Mouse (Mus musculus): ENCODE data around the gene Ifit1bl1.
"Not testable (repeated sequence)": the region's sequence is repeated elsewhere in the genome, so short reads cannot be mapped to it uniquely, and the experiment has no call there.

Gene Ifit1bl1

DNA sequence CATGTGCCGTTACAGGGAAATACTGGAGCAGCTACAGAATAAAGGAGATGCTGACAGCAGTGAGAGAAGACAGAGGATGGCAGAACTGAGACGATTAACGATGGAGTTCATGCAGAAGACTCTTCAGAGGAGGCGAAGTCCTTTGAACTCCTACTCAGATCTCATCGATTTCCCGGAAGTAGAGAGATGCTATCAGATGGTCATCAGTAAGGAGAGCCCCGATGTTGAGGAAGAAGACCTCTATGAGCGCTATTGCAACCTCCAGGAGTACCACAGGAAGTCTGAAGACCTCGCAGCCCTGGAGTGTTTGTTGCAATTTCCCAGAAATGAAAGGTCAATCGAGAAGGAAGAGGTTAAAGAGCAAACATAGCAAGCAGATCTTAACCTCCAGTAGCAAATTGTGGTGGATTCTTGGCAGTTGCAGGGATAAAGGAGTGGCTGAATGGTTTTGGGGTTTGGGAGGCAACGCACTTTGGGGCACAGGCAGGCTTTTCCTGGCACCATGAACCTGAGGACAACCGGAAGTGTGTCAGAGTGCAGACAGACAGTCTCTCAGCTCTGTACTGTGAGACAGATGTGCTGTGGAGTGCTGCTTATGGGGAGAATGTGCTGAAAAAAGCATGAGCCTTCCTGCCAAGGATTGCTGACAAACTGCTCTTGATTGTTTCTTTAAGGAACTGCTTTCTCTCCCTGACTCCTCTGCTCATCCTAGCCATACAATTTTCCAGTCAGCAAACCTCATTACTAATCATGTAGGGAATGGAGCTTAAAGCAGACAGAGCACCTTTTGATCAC, 13.7 kb downstream of the Ifit1bl1 start:
- DNase-seq (ENCODE audit: low read depth): not testable (repeated sequence)

DNA sequence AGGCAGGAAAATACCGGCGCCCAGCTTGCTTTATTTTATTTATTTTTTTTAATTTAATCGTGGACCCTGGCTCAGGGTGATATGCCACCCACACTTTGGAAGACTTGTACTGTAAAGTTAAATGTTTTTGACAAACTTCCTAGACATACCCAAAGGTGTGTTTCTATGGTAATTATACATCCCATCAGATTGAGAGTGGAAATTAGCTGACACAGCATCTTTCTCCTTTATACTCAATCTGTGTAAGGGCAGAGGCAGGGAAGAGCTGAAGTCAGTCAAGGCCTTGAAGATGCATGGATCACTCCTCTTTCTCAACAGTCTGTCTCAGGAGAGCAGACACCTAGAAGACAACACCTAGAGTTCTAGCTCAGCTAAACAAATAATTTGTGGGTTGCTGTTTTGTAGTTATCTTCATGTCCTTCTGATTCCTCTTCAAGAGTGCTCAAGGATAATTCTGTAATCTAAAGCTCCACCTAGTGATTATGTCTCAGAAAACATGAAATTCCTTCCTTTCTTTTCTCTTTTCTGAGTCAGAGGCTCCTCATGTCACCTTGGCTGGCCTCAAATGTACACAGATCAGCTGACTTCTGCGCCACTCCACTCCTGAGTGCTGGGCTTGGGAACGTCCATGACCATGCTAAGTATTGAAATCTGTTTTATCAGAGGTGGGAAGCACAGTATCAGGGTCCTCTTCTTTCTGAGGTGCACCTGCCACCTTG, 15.9 kb downstream of the Ifit1bl1 start:
- not testable (repeated sequence) for DNase-seq (ENCODE audit: low read depth)

DNA sequence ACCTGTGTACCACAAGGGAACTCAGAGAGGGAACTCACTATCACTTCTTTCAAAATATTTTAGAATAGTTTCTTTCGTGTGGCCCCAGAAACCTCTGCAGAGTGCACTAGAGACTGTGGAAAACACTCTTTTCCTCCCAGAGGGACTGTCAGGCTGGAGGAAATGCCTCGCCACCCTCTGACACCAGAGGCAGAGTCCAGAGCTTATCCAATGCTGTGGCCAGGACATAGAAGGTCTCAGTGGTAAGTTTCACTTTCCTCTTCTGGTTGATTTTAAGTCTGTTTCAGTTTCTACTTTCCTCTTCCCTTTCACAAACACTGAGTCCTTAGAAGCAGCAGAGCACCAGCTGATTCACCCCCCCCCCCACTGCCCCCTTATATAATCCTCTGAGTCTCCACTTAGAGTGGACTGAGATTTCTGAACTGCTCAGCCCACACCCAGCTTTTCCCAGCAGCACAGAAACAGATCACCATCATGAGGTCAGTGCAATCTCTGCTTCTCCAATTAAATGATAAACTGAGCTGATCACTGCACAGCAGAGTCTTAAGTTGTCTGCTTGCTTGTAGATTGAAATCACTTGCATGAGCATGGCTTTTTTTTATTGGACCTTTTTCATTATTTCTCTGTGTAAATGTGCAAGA, 18.5 kb downstream of the Ifit1bl1 start, which contains the start of gene Ifit3:
Gene Ifit3, plus strand, starts transcription at position 406 of the 641 bp plus-strand sequence.
- not testable (repeated sequence) for DNase-seq (ENCODE audit: low read depth)

DNA sequence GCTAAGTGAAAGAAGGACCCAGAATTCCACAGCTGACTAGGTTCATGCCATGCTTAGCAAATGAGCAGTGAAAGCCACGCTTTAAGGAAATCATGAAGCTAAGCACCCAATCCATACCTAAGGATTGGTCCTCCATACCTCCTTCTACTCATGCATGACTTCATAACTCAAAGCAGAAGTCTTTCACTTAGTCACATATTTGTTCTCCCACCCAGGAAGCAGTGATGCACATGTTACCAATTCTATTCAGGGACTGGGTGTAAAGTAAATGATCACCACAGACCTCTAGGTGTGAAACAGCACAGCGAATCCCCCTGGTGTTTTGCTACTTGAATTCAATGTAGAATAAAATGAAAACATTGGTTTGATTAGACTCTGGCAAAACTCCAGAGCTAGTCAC, 19.1 kb downstream of the Ifit1bl1 start:
- not testable (repeated sequence) for DNase-seq (ENCODE audit: low read depth)

GRCm38 (mm10) chr19:34577121-34577520, 24.6 kb downstream of the Ifit1bl1 start:
- no peak for DNase-seq (ENCODE audit: low read depth)

- no peak for DNase-seq (ENCODE audit: low read depth)
Observed at GRCm38 (mm10) chr19:34573650-34574049, 28.1 kb downstream of the Ifit1bl1 start.

DNA sequence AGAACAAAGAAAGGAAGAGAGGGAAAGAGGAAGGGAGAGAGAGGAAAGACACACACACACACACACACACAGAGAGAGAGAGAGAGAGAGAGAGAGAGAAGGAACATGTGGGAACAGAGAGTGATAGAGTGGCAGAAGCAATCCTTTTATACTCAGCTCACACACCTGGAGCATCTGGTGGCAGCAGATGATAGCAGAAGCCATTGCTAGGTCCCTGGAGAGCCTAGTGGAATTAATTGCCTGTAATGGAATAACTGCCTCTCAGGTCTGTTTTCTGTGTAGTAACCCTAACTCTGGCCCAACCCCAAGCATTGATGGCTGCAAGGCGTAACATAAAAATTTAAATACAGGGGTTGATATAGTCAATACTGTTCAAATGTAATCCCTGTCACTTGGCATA, 30.7 kb downstream of the Ifit1bl1 start:
- no peak for DNase-seq (ENCODE audit: low read depth)

- DNase-seq (ENCODE audit: low read depth): no peak
Observed at GRCm38 (mm10) chr19:34569896-34570476, 31.8 kb downstream of the Ifit1bl1 start.

GRCm38 (mm10) chr19:34568988-34569895, 32.5 kb downstream of the Ifit1bl1 start:
- DNase-seq (ENCODE audit: low read depth): no peak

DNA sequence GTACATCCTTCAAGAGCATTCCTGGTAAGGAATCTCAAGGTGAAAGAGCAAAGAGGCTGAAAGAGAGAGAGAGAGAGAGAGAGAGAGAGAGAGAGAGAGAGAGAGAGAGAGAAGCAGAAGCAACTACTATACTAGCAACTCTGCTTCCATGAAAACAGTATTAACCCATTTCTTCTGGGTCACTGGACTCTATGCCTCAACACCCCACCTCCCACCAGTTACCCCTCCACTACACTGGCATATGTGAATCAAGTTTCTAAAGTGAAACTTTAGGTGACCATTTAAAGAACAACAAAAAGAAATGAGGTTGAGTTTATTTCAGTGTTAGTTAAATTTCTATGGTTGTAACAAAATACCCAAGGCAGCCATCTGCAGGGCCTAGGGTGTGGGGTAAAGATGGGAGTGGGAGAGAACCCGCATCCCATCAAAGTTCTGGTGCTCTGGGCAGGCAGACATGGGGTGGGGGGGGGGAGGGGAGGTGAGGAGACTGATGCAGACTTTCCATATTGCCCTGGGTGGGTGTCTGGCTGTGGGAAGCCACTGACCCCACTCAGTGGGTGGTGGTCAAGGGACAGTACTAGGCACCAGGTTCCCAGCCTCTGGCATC, 35.5 kb downstream of the Ifit1bl1 start:
- DNase-seq (ENCODE audit: low read depth): no peak

- DNase-seq (ENCODE audit: low read depth): no peak
Observed at GRCm38 (mm10) chr19:34562556-34562955, 39.2 kb downstream of the Ifit1bl1 start.

- DNase-seq (ENCODE audit: low read depth): no peak
Observed at GRCm38 (mm10) chr19:34556621-34557020, 45.1 kb downstream of the Ifit1bl1 start.

DNA sequence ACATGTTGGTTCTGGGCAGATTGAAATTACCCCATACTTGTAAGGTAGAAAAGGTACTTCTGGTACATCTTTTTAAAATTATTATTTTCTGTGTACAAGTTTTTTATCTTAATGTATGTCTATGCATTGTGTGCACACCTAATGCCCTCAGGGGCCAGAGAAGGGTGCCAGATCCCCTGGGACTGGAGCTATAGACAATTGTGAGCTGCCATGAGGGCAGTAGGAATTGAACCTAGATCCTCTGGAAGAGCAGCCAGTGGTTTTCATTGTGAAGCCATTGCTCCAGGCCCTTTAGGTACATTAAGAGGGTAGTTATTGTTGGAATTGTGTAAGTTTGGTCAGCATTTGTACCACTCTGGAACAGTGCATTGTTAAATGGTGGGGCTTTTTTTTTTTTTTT, 47.7 kb downstream of the Ifit1bl1 start:
- no peak for DNase-seq (ENCODE audit: low read depth)

DNA sequence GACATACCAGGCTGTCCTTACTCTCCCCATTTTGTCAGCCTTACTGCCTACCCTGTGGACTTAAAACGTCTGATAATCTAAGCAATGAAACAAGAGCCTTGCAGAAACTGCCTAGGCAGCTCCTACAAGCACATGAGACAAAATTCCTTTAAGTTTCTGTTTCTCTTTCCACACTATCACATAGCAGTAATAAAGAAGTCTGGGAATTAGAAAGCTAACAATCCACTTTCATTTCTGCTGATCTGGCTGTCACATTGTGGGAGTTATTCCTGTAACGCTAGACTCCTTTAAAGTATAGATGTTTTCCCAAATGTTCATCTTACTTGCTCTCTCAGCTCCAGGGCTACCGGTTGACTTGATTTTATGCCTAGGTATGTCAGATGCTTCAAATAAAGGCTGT, 48.2 kb downstream of the Ifit1bl1 start:
- DNase-seq (ENCODE audit: low read depth): no peak

DNA sequence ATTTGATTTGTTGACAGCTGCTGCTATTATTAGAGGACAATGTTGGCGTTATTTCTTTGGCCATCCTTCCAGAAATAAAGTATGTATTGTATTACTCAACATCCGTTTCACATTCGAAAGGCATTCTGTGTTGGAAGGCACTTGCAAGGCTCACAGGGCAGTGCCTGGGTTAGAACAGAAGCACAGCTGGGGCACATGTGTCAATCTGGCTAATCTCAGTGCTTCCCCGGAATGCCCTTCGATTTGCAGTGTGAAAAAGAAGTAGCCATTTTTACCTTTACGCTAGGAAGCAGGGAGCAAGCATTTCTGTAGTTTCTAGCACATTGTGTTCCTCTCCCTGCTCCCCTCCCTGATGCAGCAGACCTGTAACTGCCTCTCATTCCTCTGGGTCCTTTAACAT, 48.7 kb downstream of the Ifit1bl1 start:
- no peak for DNase-seq (ENCODE audit: low read depth)

GRCm38 (mm10) chr19:34551981-34552380, 49.8 kb downstream of the Ifit1bl1 start:
- no peak for DNase-seq (ENCODE audit: low read depth)

DNA sequence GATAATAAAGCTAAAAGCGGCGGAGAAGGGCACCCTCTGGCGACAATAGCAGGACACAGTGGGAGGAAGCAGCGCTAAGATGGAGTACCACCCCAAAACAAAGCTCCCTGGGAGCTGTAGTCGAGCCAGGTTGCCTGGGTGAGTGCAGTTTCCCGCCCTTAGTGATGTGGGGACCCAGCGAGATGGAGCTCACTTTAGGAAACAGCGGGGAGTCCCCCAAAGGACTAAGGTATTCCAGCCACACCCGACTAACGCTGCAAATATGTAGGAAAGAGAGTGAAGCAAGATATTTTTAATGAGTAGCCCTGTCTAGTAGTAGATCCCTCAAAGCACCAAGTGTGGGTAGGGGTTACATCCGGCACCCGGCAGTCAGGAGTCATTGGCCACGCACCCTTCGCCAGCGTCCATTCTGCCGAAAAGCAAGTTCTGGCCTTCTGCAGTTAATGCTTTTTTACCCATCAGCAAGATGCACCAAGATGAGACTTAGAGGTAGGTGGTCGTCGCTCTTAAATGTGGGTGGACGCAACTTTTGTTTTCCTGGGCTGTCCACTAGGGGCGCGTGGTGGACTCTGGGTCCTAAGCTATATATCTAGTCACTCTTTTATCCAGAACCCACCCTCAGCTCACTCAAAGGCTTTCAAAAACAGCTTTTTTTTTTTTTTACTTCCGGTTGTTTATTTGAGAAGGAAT, 51.1 kb downstream of the Ifit1bl1 start, which contains the start of gene Ifit2:
Gene Ifit2, plus strand, starts transcription at position 161 of the 690 bp plus-strand sequence.
- DNase-seq (ENCODE audit: low read depth): peak; percentile 82

GRCm38 (mm10) chr19:34550205-34550533, 51.6 kb downstream of the Ifit1bl1 start:
- DNase-seq (ENCODE audit: low read depth): no peak

DNA sequence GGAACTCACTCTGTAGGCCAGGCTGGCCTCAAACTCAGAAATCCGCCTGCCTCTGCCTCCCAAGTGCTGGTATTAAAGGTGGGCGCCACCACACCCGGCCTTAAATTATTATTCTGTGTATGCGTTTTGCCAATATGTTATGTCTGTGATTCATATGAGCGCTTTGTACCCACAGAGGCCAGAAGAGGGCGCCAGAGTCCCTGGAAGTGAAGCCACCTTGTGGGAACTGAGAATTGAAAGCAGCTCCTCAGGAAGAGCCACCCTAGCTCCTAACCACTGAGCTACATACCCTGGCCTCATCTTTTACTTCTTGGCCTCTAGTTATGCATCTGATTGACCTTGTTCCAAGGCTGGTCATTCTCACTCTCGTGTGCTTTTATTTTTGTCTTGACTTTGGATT, 53.8 kb downstream of the Ifit1bl1 start:
- DNase-seq (ENCODE audit: low read depth): peak; percentile 87

- DNase-seq (ENCODE audit: low read depth): no peak
Observed at GRCm38 (mm10) chr19:34546211-34546610, 55.5 kb downstream of the Ifit1bl1 start.

Measured in 416B (cell line).